Mouse (Mus musculus): ENCODE results near the gene Tshz2.

DNA sequence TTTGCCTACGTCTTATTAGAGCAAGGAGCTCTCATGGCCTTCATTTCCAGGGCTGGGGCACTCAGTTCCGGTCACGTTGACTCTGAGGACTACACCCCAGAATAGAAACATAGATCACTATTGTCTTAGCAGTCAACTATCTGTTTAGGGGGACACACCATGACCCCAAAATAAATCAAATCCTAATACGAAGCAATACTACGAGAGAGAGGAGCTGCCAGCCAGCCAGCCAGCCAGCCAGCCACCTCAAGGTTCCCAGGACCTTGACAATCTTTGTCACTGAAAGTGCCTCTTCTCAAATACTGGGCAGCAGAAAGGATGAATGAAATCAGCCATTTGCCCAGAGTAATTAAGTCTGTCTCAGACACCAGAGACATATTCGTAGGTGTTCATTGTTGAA, 393.1 kb downstream of the Tshz2 start:
- TF ChIP-seq CTCF (IDR thresholded peaks at IDR 0.05; ENCODE audit: borderline replicate concordance, extremely low read depth, insufficient read depth, insufficient read length) (no peak), POLR2A (IDR thresholded peaks at IDR 0.05; ENCODE audit: borderline replicate concordance, extremely low read depth, insufficient read depth, insufficient read length, poor library complexity, severe bottlenecking) (no peak)
